Mouse (Mus musculus): ENCODE measurements around the gene Zfp933.
A peak's percentile ranks its signal among the peaks of the same experiment; 100 is the strongest.
"Not testable (repeated sequence)": the region's sequence is repeated elsewhere in the genome, so short reads cannot be mapped to it uniquely, and the experiment has no call there.

The Zfp933 gene

GRCm38 (mm10) chr4:147850776-147851175 is 2.6 kb upstream of the Zfp933 start:
- no peak for DNase-seq

GRCm38 (mm10) chr4:147848584-147848991 is 422 bp upstream of the Zfp933 start:
- DNase-seq: no peak

GRCm38 (mm10) chr4:147842871-147843270 is 5.3 kb downstream of the Zfp933 start:
- DNase-seq: no peak

GRCm38 (mm10) chr4:147839282-147839681 is 8.9 kb downstream of the Zfp933 start:
- DNase-seq: peak; percentile 29 to 35

GRCm38 (mm10) chr4:147824389-147824788 is 23.8 kb downstream of the Zfp933 start:
- DNase-seq: no peak

GRCm38 (mm10) chr4:147821414-147821813 is 26.8 kb downstream of the Zfp933 start:
- DNase-seq: not testable (repeated sequence)

GRCm38 (mm10) chr4:147819659-147820058 is 28.5 kb downstream of the Zfp933 start:
- DNase-seq: not testable (repeated sequence)

GRCm38 (mm10) chr4:147814592-147815167 is 33.5 kb downstream of the Zfp933 start:
- no peak for DNase-seq

- no peak for DNase-seq
Observed at GRCm38 (mm10) chr4:147813249-147813765, 34.9 kb downstream of the Zfp933 start.

GRCm38 (mm10) chr4:147809966-147810304 is 38.2 kb downstream of the Zfp933 start:
- DNase-seq: not testable (repeated sequence)

- not testable (repeated sequence) for DNase-seq
Observed at GRCm38 (mm10) chr4:147809292-147809965, 38.7 kb downstream of the Zfp933 start, which contains the start of gene Zfp984. Gene Zfp984, minus strand, starts transcription at chr4:147809788.

- not testable (repeated sequence) for DNase-seq
Observed at GRCm38 (mm10) chr4:147808483-147808882, 39.7 kb downstream of the Zfp933 start.

GRCm38 (mm10) chr4:147795308-147795707 is 52.9 kb downstream of the Zfp933 start:
- not testable (repeated sequence) for DNase-seq

- not testable (repeated sequence) for DNase-seq
Observed at GRCm38 (mm10) chr4:147794026-147794665, 54.0 kb downstream of the Zfp933 start.

- not testable (repeated sequence) for DNase-seq
Observed at GRCm38 (mm10) chr4:147793390-147793916, 54.7 kb downstream of the Zfp933 start.

GRCm38 (mm10) chr4:147791729-147792128 is 56.4 kb downstream of the Zfp933 start:
- not testable (repeated sequence) for DNase-seq
